Mouse (Mus musculus) erythroblast, embryonic 14.5 days (primary cell): ENCODE measurements around the gene Cln3.

Experiments
- GATA1 ChIP-seq: IDR thresholded peaks from 2 replicates; pipeline ENCODE4 v1.6.1; 2012; ENCODE audit warnings: low read length, inconsistent platforms, mixed read lengths
- TAL1 ChIP-seq: IDR thresholded peaks from 3 replicates; pipeline ENCODE4 v1.6.1; 2012; ENCODE audit warnings: low read length, inconsistent platforms, mixed read lengths

- TF ChIP-seq GATA1 (no peak), TAL1 (no peak)
Measured at GRCm38 (mm10) chr7:126612736-126613135, 27.1 kb upstream of the Cln3 start.
